Mouse (Mus musculus): ENCODE measurements around the gene Grm8.
A peak's percentile ranks its signal among the peaks of the same experiment; 100 is the strongest.
"Not testable (repeated sequence)": the region's sequence is repeated elsewhere in the genome, so short reads cannot be mapped to it uniquely, and the experiment has no call there.

The Grm8 gene

DNA sequence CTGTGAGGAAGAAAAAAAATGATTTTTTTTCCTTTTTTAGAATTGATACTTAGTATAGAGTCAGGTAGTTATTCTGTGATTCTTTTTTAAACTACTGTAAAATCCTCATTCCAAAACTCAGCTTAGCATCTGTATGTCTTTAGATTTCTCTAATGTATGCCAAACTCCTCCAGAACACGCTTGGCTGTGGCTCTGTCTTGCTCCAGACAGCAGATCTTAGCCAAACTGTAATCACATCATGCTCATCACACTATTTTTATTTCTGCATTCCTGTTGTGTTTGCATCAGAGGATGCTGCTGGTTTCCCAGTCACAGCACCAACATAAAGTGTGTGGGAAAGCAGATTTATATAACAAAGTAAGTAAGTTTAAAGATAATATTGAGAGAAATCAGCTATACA lies 249.2 kb downstream of the Grm8 start:
- peak; percentile 13 to 16 for DNase-seq (ENCODE audit: low spot score in 2 of 2)

- DNase-seq (ENCODE audit: low spot score in 2 of 2), result no peak
These were observed 285.3 kb downstream of the Grm8 start for GRCm38 (mm10) chr6:27849644-27850043.

DNA sequence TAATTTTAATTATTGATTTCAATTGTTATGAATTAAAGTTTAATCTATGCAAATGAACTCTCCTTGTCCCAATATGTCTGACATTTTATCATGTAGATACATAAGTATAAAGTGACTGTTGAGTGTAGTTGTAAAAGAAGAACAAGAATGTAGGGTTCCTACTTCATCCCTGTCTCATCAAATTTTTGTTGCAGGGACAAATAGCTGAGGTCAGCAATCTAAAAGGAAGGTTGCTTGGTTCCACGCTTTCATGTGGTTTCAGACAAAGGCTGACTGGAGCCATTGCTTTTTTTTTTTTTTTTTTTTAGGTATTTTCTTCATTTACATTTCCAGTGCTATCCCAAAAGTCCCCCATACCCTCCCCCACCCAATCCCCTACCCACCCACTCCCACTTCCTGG lies 298.8 kb downstream of the Grm8 start:
- DNase-seq (ENCODE audit: low spot score in 2 of 2), result no peak

- DNase-seq (ENCODE audit: low spot score in 2 of 2), result not testable (repeated sequence)
These were observed 315.2 kb downstream of the Grm8 start for GRCm38 (mm10) chr6:27819735-27820134.

DNA sequence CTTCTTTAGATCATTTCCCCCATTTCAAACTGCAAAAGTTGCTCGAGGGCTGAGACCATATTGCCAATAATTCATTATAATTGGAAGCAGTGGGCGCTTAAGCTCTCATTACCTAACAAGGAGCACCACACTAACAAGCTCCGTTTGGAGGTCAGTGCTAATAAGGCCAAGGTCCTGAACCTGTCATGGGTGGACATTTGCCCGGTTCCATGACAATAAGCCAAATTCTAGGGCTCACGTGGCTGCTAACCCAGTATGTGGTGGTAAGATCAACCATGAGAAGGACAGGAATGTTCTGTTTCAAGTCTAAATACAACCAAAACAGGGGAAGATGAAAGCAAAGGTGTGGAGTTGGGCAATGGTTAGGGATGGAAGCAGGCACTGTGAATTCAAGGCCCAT lies 322.2 kb downstream of the Grm8 start:
- no peak for DNase-seq (ENCODE audit: low spot score in 2 of 2)

- peak; percentile 15 to 32 for DNase-seq (ENCODE audit: low spot score in 2 of 2)
These were observed 325.0 kb downstream of the Grm8 start for GRCm38 (mm10) chr6:27809996-27810395.

DNA sequence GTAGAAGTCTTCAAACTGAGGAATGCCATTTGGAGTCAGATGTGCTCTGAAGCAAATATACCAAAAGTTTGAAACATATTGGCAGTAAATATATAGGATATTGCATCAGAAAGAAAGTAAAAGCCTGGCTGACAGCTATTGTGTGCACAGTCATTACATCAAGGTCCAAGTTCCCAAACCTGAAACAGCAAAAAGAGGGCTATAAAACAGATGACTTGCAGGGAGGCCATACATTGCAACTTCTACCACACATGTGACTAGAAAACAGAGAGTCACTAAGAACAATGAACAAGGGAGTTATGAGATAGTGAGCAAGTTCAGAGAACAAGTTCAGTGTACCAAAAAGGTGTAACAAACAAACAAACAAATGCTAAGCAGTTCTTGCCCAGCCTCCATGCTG lies 328.2 kb downstream of the Grm8 start:
- no peak for DNase-seq (ENCODE audit: low spot score in 2 of 2)

DNA sequence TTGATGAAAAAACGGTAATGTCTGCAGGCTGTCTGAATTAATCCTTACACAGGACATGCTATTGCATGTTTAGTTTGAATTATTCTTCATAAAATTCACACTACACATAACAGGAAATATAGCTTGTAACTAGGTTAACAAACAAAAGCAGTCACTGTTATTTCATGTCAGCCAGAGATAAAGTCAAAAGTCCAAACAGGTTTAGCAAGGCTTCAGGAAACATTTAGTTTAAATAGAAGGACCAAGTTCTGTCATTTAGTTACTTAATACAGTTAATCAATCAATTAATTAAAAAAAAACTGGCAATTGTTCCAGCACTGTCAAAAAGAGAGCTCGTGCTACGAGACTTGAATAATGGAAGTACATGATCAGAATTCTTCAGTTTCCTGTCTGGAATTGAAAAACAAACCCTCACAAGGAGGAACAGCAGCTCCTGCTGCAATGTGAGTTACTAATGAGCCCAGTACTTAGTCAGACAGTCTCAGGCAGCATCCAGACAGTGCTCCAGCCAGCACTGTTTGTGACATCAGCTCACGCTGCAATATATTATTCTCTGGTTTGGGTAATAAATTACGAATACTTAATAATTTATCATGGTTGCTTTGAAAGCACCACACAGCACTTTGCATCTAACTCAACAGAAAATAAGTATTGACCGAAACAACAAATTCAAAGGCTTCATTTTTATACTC lies 334.0 kb downstream of the Grm8 start:
- DNase-seq (ENCODE audit: low spot score in 2 of 2), result no peak

- DNase-seq (ENCODE audit: low spot score in 2 of 2), result no peak
These were observed 336.2 kb downstream of the Grm8 start for GRCm38 (mm10) chr6:27798735-27799134.

DNA sequence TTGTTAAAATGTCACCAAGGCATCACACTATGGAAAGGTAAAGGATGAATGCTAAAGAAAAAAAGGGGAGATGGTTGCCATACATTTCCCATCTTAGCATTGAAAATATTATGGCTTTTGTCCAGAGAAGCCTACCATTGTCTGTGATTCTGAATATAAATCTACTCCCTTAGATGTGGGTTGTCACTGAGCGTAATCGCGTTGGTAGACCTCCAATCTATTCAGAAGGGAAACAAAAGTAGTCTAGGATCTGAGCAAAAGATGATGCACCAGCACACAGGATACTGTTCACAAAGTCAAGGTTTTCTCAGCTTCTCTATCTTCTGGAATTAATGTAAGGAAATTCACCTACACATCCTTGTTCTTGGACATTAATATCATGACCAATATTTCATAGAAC lies 345.4 kb downstream of the Grm8 start:
- peak in 1 of 2 experiments; percentile 20 for DNase-seq (ENCODE audit: low spot score in 2 of 2)

DNA sequence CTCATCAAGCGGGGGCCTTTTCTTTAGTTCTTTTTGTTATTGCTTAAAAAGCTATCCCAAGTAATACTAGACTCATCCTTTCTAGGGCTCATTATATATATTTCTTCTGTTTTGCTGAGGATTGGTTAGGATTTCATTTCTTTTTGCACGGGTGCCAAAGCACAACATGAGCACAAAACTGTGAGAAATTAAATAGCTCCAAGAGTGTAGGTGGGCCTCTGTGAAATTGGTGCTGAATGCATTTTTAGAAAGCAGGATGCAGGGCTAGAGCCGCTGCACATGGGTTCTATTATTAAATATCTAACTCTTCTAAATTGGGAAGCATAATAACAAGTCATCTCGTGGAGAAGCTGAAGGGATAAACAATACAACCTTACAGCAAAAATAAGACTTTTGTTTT lies 345.8 kb downstream of the Grm8 start:
- DNase-seq (ENCODE audit: low spot score in 2 of 2), result peak; percentile 41 to 44

DNA sequence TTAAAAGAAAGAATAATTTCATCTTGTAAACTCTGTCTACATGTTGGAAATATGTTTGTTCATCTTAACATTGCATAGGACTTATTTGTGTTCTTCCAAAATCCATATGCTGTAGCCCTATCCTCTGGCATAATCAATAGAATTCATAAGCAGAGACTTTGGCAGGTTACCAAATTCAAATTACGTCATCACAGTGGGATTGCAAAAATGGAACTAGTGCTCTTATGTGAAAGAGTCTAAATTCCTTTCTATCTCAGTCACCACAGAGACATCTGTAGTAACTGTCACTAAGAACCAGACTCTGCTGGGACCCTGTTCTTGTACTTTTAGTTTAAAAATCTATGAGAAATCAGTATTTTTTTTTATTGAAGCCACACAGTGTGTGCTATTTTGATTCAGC lies 352.7 kb downstream of the Grm8 start:
- no peak for DNase-seq (ENCODE audit: low spot score in 2 of 2)

DNA sequence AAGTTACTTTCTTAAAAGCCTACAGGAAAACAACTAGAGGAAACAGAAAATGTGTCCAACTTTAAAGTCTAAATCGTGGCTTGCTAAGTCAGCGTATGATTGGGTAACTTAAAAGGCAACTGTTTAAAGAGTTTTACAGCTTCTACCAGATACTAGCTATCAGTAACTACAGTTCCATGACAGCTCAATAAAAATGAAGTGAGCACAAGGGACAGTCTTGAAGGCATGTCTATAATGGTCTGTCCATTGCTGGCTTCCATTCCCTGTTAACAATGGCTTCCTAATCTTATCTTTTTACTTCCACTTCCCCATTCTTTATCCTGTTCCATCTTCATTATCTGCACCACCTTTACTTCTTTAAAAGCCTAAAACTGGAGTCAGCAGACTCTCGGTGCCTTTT lies 353.6 kb downstream of the Grm8 start:
- no peak for DNase-seq (ENCODE audit: low spot score in 2 of 2)

GRCm38 (mm10) chr6:27775646-27776271 lies 359.2 kb downstream of the Grm8 start:
- no peak for DNase-seq (ENCODE audit: low spot score in 2 of 2)

DNA sequence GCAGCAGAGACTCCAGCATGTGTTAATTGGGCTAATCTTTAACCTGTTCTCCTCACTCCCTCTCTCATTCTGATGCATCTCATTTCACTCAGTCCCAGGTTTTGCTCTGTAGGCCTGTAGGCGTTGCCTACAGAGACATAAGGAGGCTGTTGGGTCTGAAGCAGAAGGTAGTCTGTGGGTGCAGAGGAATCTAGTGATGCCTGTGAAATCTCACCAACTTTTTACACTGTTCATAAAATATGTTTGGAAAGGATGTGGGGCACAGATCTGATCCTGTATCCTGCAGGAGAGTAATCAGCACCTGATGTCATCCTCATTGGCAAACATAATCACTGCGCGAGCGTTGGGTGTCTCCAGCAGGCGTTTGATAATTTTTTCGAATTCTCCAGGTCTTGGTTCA lies 372.9 kb downstream of the Grm8 start:
- DNase-seq (ENCODE audit: low spot score in 2 of 2), result peak; percentile 33 to 44

- no peak for DNase-seq (ENCODE audit: low spot score in 2 of 2)
These were observed 381.6 kb downstream of the Grm8 start for GRCm38 (mm10) chr6:27753290-27753829.

DNA sequence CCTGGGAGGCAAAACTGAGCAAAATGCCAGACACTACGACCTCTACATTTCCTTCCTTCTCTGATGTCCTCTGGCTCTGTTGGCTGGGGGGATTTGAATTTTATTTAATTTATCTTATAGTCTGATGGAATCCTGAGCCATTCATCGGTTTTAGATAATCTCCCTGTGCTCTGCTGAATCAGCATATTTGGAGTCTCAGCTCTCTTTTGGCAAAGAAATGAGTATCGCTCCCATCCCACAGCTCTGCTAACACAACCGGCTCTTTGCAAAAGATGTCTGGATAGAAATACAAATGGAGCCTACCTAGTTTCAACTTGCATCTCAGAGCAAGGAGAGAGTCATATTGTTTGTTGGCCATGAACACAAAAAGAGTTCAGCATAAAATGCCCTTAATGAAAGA lies 388.5 kb downstream of the Grm8 start:
- no peak for DNase-seq (ENCODE audit: low spot score in 2 of 2)

DNA sequence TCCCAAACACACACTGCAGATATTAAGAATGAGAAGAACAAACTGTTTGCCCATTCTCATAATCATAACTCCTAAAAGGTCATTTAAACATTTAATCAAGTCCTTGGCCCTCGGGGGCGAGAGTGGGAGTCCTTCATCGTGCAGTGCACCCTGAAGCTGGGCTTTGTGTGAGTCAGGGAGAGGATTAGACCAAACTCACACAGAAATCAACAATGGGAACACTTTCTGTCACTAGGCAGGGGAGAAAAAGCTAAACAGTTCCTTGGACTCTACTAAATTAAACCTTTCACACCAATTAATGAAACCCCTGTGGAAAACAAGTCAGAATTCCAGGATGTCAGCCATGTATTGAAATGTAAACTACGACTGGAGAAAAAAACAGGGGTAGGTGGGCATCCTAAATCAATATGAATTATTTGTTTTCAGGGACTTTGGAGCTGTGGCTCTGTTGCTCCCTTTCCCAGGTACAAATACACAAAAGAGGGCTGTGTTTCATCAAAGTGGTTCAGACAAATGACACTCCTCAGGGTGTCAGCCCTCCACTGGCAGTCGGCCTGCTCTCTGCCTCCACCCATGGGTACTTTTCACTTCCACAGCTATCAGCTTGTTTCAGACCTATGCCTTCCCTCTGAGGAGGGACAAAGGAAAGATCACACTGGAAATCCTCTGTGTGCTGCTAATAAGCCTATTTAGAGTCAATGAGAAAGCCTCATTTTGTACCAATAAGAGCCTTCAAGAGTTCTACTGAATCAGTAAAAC lies 389.1 kb downstream of the Grm8 start:
- no peak for DNase-seq (ENCODE audit: low spot score in 2 of 2)

GRCm38 (mm10) chr6:27689382-27689781 lies 445.6 kb downstream of the Grm8 start:
- peak; percentile 29 to 30 for DNase-seq (ENCODE audit: low spot score in 2 of 2)

GRCm38 (mm10) chr6:27661747-27662435 lies 473.1 kb downstream of the Grm8 start:
- DNase-seq (ENCODE audit: low spot score in 2 of 2), result no peak

- DNase-seq (ENCODE audit: low spot score in 2 of 2), result peak; percentile 60 to 62
These were observed 477.5 kb downstream of the Grm8 start for GRCm38 (mm10) chr6:27657520-27657919.

DNA sequence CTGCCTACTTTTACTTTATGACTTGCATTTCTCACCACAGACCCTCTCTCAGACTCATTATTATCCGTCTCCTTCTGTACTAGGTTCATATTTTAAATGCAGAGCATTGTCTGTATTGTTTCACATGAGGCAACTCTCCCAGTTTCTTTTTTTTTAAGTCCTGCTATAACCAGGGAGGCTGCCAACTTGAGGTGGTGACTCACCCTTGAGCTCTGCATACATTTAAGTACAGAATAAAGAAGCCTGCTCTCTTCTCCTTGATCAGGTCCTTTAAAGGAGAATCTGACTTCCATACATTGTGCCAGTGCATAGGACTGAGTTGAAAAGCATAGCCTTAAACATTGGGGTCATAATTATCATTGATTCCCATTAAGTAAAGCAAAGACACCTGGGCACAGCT lies 488.5 kb downstream of the Grm8 start:
- peak; percentile 48 to 64 for DNase-seq (ENCODE audit: low spot score in 2 of 2)

Data from right cerebral cortex, adult 2 months (tissue).